In genomic region chr12:72518114-72518728, GRCm38 (mm10) we compare ENCODE assay signal across 21 mouse cellular contexts. TPM values are rescaled to one million over a fixed set of nuclear protein-coding genes. Genes with fewer than 3 reads are reported as not detected.
DNase-seq lines count a peak whose midpoint lies in the region; ATAC-seq and TF ChIP-seq lines count a peak whose summit lies in the region.
"Had no signal": no experiment of that assay in that cellular context is flagged by ENCODE, and none has a peak within 500 bp of the region (broad histone marks: within the 10 kb centered on the region; RNA-seq: fewer than 3 reads in every experiment).

No protein-coding gene starts in this region.

- TF ChIP-seq CTCF in forebrain, postnatal 0 days (IDR thresholded peaks at IDR 0.05; ENCODE audit: low read depth): no peak
- TF ChIP-seq CTCF in cerebellum, adult 2 months (IDR thresholded peaks at IDR 0.05; ENCODE audit: borderline replicate concordance, insufficient read depth, low read depth, low read length): no peak

- H3K4me2 ChIP-seq in neural tube, embryonic 11.5 days (ENCODE audit: low read depth): peak overlapping the region; percentile 20
- peak overlapping the region; percentile 31 for H3K4me2 ChIP-seq in forebrain, postnatal 0 days (ENCODE audit: low read depth)
- peak overlapping the region; percentile 17; the same call in 1 of the 2 replicates for H3K4me2 ChIP-seq in midbrain, embryonic 13.5 days (replicated peaks)
- H3K4me2 ChIP-seq: embryonic facial prominence, embryonic 15.5 days; heart, embryonic 12.5 days; lung, embryonic 14.5 days had no signal

- 45% methylated on average over 12 of the region's 12 CpGs for WGBS in neural tube, embryonic 11.5 days
- WGBS in forebrain, postnatal 0 days: 22% methylated on average over 12 of the region's 12 CpGs
- WGBS in midbrain, embryonic 13.5 days: 38% methylated on average over 12 of the region's 12 CpGs
- 57% methylated on average over 12 of the region's 12 CpGs for WGBS in cerebellum, adult 2 months

- no peaks in the 10 kb centered on the region for H3K36me3 ChIP-seq in neural tube, embryonic 11.5 days (ENCODE audit: control insufficient read depth, insufficient read depth, low read length)
- no peaks in the 10 kb centered on the region for H3K36me3 ChIP-seq in forebrain, postnatal 0 days (ENCODE audit: insufficient read depth)
- no peaks in the 10 kb centered on the region for H3K36me3 ChIP-seq in midbrain, embryonic 13.5 days
- H3K36me3 ChIP-seq: embryonic facial prominence, embryonic 15.5 days; heart, embryonic 12.5 days had no signal

- H3K4me1 ChIP-seq in neural tube, embryonic 11.5 days (ENCODE audit: control insufficient read depth, insufficient read depth, low read length): 0 out of 2 replicates have a peak, but pooled peaks cover 2% of the 10 kb centered on the region
- H3K4me1 ChIP-seq in forebrain, postnatal 0 days (ENCODE audit: insufficient read depth): no peaks in the 10 kb centered on the region
- 0 out of 2 replicates have a peak, but pooled peaks cover 4% of the 10 kb centered on the region for H3K4me1 ChIP-seq in midbrain, embryonic 13.5 days (replicated peaks)
- no peaks in the 10 kb centered on the region for H3K4me1 ChIP-seq in cerebellum, adult 2 months (ENCODE audit: control insufficient read depth, insufficient read depth, low read length)
- H3K4me1 ChIP-seq: embryonic facial prominence, embryonic 15.5 days; heart, embryonic 12.5 days had no signal

- no peak for TF ChIP-seq POLR2A in cerebellum, adult 2 months (IDR thresholded peaks at IDR 0.05; ENCODE audit: borderline replicate concordance, insufficient read depth, low read length)

- no peak overlapping the region for H3K9ac ChIP-seq in neural tube, embryonic 11.5 days (ENCODE audit: low read length)
- H3K9ac ChIP-seq in forebrain, postnatal 0 days: no peak overlapping the region
- no peak overlapping the region for H3K9ac ChIP-seq in midbrain, embryonic 13.5 days (replicated peaks)
- H3K9ac ChIP-seq: embryonic facial prominence, embryonic 15.5 days; heart, embryonic 12.5 days; lung, embryonic 14.5 days had no signal

- ATAC-seq in neural tube, embryonic 11.5 days (ENCODE audit: insufficient read depth, low FRiP score, low TSS enrichment): no peak; the same call in 1 of the 2 replicates
- no peak for ATAC-seq in forebrain, postnatal 0 days
- peak; percentile 20; the same call in 1 of the 2 replicates for ATAC-seq in midbrain, embryonic 13.5 days

- no peak overlapping the region for H3K27ac ChIP-seq in neural tube, embryonic 11.5 days (ENCODE audit: low read depth, low read length)
- no peak overlapping the region for H3K27ac ChIP-seq in forebrain, postnatal 0 days (ENCODE audit: low read depth, low read length)
- H3K27ac ChIP-seq in midbrain, embryonic 13.5 days: no peak overlapping the region
- no peak overlapping the region for H3K27ac ChIP-seq in cerebellum, adult 2 months (ENCODE audit: insufficient read depth, low read length)
- H3K27ac ChIP-seq: embryonic facial prominence, embryonic 15.5 days; macrophage had no signal

- no peaks in the 10 kb centered on the region for H3K9me3 ChIP-seq in neural tube, embryonic 11.5 days (ENCODE audit: control insufficient read depth, low read length)
- H3K9me3 ChIP-seq in forebrain, postnatal 0 days (ENCODE audit: low read length): no peaks in the 10 kb centered on the region
- H3K9me3 ChIP-seq in midbrain, embryonic 13.5 days: no peaks in the 10 kb centered on the region
- H3K9me3 ChIP-seq: embryonic facial prominence, embryonic 15.5 days; heart, embryonic 12.5 days had no signal

- no peaks in the 10 kb centered on the region for H3K27me3 ChIP-seq in neural tube, embryonic 11.5 days (ENCODE audit: control insufficient read depth, insufficient read depth, low read length)
- no peaks in the 10 kb centered on the region for H3K27me3 ChIP-seq in forebrain, postnatal 0 days (ENCODE audit: insufficient read depth, low read length)
- H3K27me3 ChIP-seq in midbrain, embryonic 13.5 days: no peaks in the 10 kb centered on the region
- H3K27me3 ChIP-seq in cerebellum, adult 2 months (ENCODE audit: control insufficient read depth, insufficient read depth, low read length): no peaks in the 10 kb centered on the region
- H3K27me3 ChIP-seq: embryonic facial prominence, embryonic 15.5 days; heart, embryonic 12.5 days had no signal

- H3K4me3 ChIP-seq in neural tube, embryonic 11.5 days (ENCODE audit: low read depth, low read length): no peak overlapping the region
- no peak overlapping the region for H3K4me3 ChIP-seq in forebrain, postnatal 0 days (ENCODE audit: low read depth, low read length)
- H3K4me3 ChIP-seq in midbrain, embryonic 13.5 days (replicated peaks): no peak overlapping the region
- H3K4me3 ChIP-seq in cerebellum, adult 2 months (replicated peaks; ENCODE audit: insufficient read depth, low read depth, low read length): no peak overlapping the region
- H3K4me3 ChIP-seq: embryonic facial prominence, embryonic 15.5 days; heart, embryonic 12.5 days had no signal

- DNase-seq in neural tube, embryonic 11.5 days (ENCODE audit: low spot score): peak; percentile 26
- DNase-seq in neural tube, embryonic 10.5 days (ENCODE audit: extremely low spot score, low spot score): no peak
- peak; percentile 9 for DNase-seq in forebrain, postnatal 0 days
- DNase-seq in cerebellum, adult 2 months: no peak
- DNase-seq in c-Kit-positive CD71-positive TER-119-positive erythroid progenitor cells, embryonic 14.5 days (ENCODE audit: low spot score): no peak
- no peak for DNase-seq in adrenal gland, adult (ENCODE audit: inconsistent age in 2 of 2, low spot score in 1 of 2)
- DNase-seq in layer of hippocampus, adult 9-10 months (ENCODE audit: low spot score): no peak
- DNase-seq: B cell, adult 2 months; cerebellum, adult 9-10 months; gastrocnemius, postnatal 36 days; heart, postnatal 36 days; kidney, adult 18-20 months; kidney, postnatal 14 days; layer of hippocampus, adult 9-11 months; lung, embryonic 14.5 days; right cerebral cortex, postnatal 25 days; thymus, postnatal 4 days had no signal

RNA-seq across cellular contexts. Expression of gene Pcnx4, which starts 18.0 kb away (rescaled TPM):
- 16.5 and 18.1 TPM in 2 replicates for polyA plus RNA-seq in neural tube, embryonic 11.5 days (2014; fragmentation: Nextera tagmentation; extraction: Ambion mirVana)
- 20.1 and 24.4 TPM in 2 replicates for total RNA-seq in forebrain, postnatal 0 days (2014; rRNA removed)
- 15.9 and 21.4 TPM in 2 replicates for polyA plus RNA-seq in forebrain, postnatal 0 days (2015; fragmentation: Nextera tagmentation; extraction: Ambion mirVana)
- polyA plus RNA-seq in midbrain, embryonic 13.5 days (2015; fragmentation: Nextera tagmentation; extraction: Ambion mirVana): 18.6 and 19.0 TPM in 2 replicates
- 19.3 and 19.4 TPM in 2 replicates for polyA plus RNA-seq in cerebellum, adult 2 months (2012; rRNA removed)

Comparison
In these comparisons a context has a peak if more than half of its experiments do, and no peak if none do; other contexts are left out.
1. DNase-seq: peak in neural tube, embryonic 11.5 days (single experiment) and forebrain, postnatal 0 days (single experiment); none in neural tube, embryonic 10.5 days (single experiment), cerebellum, adult 2 months (0 of 2), c-Kit-positive CD71-positive TER-119-positive erythroid progenitor cells, embryonic 14.5 days (single experiment), adrenal gland, adult (0 of 2) and layer of hippocampus, adult 9-10 months (single experiment).
2. Peak in every context shown above with its lines, with median percentiles within 50 percentile points of each other: H3K4me2 ChIP-seq.